Mouse (Mus musculus): ENCODE data around the gene Zdhhc18. TPM values are rescaled to one million over a fixed set of nuclear protein-coding genes. Genes with fewer than 3 reads are reported as not detected.
A peak's percentile ranks its signal among the peaks of the same experiment; 100 is the strongest.

Gene Zdhhc18
- total RNA-seq, 1 experiment from 2014 or later: 14.5 TPM

DNA sequence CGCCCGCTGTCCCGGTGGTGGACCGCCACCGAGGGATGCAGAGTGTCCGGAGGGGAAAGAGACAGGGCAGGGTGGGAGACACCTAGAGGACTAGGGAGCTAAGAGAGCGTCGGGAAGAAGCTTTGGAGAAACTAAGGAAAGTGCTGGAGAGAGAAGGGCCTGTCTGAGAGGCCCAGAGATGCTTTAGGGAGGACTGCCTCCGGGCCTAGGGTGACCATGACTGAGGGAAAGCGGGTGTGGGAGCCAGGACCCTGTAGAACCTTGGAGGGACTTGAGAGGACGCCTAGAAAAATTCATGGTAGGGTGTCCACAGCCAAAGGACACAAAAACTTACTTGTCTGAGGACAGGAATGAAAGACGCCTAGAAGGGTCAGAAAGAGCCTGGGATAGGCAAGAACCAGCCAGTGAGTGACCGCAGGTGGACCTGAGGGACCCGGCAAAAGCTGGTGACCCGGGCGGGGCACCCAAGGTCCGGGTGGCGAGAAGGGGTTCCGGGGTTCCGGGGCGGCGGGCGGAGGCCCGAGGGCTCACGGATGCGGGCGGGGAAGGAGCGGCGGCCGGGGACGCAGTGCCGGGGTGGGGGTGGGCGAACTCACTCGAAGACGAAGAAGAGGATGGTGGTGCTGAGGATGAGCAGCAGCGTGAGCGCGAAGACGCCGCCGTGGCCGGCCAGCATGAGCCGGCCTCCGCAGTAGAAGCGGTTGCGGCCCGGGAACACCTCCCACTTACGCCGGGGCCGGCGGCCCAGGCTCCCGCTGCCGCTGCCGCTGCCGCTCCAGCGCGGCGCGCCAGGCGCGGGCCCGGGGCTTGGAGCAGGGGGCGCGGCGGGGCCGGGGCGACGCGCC is 17.2 kb downstream of the Zdhhc18 start:
- no peak for ATAC-seq (replicated peaks; ENCODE audit: low read depth, poor library complexity, severe bottlenecking)

DNA sequence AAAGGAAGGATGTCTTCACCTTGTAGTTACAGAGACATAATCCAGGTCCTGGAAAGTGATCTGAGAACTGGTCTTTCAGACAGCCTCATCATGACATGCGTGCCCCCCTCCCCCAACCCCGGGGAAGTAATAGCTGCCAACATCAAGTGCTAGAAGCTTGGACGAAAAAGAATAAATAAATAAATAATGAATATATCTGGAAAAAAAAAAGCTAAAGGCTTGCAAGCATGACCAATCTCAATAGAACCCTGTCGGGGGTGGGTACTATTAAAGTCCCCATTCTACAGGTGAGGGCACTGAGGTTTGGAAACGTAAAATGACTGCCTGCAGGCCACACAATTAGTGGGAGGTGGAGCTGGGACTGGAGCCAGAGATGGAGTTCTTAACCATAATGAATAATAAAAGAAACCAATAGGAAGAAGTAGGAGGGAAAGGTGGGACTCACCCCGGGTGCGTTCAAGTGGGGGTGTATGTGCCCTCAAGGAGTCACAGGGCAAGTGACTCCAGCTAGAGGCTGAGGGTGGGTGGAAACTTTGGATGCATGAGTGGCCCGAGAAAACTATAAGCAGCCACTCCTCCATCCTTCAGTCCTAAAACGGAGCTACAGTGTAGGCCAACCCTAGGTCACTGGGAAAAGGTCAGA is 18.1 kb downstream of the Zdhhc18 start:
- no peak for ATAC-seq (replicated peaks; ENCODE audit: low read depth, poor library complexity, severe bottlenecking)

DNA sequence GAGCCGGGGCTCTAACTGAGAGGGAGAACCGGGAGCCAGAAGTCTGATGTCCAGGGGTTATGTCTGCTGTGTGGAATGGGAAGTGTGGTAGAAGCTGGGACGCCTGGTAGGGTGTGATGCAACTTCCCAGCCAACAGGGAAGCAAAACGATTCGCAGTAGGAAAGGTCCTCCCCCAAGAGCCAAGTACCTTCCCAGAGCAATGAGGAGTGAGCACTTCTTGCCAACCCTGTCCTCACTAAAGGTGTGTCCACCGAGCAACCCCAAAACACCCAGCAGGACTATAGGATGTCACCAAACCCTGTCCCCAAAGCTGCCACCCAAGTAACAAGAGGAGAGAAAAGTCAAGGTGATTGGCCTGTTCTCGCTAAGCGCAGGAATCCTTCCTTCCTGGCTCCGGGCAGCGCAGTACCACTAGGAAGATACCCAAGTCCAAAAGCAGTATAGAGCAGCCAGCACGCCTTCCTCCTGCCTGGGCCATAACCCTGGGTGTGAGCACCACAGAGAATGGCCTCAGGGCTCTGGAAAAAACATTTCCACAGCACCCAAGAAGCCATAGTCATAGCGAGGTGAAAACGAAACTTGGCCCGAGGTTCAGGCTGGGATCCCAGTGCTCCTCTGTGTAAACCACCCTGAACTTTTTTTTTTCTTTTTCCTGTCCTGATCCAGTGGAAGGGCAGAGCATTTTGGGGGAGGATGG is 18.7 kb downstream of the Zdhhc18 start:
- ATAC-seq (replicated peaks; ENCODE audit: low read depth, poor library complexity, severe bottlenecking): peak; percentile 33; the same call in 1 of the 2 replicates

DNA sequence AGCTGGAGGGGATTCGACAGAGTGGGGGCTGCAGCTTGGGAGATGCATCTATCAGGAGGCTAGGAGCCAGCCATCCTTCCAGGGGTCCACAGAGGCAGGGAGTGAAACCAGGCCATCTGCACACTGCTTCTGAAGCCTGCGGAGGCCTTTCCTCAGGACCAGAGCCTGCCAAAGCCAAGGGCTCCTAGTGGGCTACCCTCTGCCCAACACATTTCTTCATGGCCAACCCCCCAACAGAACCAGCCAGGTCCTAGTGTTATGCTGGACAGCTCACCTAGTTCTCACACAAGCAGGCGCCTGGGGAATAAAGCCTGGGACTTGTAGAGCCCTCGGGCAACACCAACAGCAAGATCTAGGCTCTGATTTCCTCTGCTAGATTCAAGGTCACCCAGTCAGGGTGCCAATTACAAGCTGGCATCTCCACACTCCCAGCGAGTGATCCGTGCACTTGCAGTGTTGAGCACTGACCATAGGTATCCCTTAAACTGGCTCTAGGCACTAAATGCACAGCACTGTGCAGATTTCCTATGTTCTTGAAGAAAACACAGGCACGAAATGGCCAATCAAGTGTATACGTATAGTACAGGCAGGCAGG is 19.5 kb downstream of the Zdhhc18 start:
- ATAC-seq (replicated peaks; ENCODE audit: low read depth, poor library complexity, severe bottlenecking): no peak

DNA sequence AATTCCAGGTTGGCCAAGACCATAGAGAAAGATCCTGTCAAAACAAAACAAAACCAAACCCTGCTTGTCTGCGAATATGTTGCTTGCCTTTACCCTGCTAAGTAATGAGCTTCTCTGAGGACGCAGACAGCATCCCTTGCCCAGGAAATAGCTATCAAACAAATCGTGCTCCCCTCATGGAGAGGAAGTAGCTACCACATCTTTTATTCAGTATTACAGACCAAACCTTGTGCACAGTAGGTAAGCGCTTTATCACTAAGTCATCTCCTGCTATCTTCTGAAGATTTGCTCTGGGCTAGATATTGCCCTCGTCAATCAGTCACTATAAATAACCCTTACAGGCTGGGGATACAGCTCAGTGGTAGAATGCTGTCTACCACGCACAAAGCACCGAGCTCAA is 20.8 kb downstream of the Zdhhc18 start:
- no peak for ATAC-seq (replicated peaks; ENCODE audit: low read depth, poor library complexity, severe bottlenecking)

DNA sequence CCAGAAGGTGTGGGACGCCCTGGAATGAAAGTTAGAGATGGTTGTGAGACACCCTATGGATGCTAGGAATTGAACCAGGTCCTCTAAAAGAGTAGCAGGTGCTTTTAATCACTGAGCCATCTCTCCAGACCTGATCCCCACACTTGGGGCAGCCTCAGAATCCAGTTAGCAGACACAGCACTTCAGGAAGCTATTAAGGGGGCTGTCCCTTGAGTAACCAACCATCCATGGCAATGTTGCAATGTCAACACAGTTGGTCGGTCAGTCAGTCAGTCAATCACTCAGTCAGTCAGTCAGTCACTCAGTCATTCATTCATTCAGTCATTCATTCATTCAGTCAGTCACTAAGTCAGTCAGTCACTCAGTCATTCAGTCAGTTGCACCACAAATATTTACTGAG is 21.4 kb downstream of the Zdhhc18 start:
- no peak for ATAC-seq (replicated peaks; ENCODE audit: low read depth, poor library complexity, severe bottlenecking)

DNA sequence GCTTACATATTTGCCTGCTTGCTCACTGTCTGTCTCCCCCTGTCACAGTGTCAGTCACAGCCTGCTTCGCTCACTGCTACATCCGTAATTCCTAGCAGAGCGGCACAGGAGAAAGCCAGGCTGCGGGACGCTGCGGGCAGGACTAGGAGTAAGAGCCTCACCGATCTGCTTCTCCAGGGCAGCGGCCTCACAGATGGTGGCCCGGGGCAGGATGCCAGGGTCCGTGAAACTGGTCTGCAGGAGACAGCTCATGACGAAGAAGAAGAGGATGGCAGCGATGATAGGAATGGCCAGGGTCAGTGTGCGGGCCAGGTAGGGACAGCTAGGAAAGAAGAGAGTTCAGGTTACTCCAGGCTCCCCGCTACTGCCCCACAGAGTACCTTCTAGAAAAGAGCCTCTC is 22.9 kb downstream of the Zdhhc18 start:
- no peak for ATAC-seq (replicated peaks; ENCODE audit: low read depth, poor library complexity, severe bottlenecking)

DNA sequence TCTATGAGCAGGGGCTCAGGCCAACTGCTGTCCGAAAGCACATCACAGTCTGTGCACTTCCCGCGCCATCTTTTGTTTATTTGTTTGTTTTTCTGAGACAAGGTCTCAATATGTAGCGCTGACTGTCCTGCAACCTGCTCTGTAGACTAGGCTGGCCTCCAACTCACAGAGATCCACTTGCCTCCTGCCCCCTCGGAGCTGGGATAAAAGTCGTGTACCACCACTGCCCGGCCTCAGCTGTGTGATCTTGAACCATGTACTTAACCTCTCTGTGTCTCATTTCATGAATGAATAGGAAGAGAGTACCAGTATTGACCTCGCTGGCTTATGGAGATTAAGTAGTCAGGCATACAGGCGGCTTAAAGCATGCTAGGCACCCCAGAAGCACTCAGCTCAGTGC is 23.3 kb downstream of the Zdhhc18 start:
- no peak for ATAC-seq (replicated peaks; ENCODE audit: low read depth, poor library complexity, severe bottlenecking)

DNA sequence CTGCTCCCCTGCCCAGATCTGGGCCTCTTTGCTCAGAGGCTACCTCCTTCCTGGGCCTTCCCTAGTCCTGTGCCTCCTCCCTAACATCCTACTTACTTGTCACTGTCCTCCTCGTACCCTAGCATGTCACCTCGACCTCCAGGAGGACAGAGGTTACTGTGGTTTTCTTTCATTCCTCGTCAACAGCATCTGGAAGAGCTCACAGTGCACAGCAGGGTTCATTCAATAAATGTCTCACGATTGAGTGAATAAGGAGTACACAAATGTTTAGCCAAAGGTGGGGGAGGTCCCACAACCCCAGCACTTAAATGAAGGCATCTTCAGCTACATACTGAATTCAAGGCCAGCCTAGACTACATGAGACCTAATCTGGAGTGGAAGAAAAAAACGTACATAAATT is 23.7 kb downstream of the Zdhhc18 start:
- no peak for ATAC-seq (replicated peaks; ENCODE audit: low read depth, poor library complexity, severe bottlenecking)

DNA sequence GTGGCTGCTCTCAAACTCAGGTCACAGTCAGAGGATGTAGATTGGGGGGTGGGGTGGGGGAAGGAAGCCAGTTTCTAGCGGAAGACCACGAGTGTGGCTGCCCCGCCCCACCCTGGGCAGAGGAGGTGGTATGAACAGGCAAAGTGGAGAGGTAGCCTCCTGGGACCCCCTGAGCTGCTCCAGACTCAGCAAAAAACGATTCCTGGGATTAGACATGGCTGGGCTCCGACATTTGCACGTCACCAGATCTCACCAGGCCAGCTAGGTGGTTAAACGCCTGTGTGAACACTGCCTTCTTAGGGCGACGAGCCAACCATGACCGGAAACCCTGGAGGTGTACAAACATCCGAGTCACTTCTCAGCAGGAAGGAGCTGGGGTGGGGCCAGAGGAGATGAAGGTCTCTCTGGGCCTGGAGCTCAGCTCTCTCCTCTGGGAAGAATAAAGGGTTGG is 24.3 kb downstream of the Zdhhc18 start:
- peak; percentile 59 for ATAC-seq (replicated peaks; ENCODE audit: low read depth, poor library complexity, severe bottlenecking)

DNA sequence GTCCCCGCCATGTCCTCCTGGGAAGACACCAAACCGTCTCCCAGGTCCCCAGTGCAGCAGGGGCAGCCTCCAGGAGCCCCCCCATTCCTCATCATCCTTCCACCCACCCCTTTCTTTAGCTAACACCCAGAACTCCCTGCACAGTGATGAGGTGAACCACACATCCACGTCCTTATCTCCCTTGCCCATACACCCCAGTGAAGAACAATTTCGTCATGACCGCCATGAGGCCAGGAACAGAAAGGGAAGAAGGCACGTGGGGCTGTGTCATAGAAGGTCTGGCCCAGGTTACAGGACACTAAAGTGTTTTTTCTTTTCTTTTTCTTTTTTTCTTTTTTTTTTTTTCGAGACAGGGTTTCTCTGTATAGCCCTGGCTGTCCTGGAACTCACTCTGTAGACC is 25.1 kb downstream of the Zdhhc18 start:
- peak; percentile 79 for ATAC-seq (replicated peaks; ENCODE audit: low read depth, poor library complexity, severe bottlenecking)

DNA sequence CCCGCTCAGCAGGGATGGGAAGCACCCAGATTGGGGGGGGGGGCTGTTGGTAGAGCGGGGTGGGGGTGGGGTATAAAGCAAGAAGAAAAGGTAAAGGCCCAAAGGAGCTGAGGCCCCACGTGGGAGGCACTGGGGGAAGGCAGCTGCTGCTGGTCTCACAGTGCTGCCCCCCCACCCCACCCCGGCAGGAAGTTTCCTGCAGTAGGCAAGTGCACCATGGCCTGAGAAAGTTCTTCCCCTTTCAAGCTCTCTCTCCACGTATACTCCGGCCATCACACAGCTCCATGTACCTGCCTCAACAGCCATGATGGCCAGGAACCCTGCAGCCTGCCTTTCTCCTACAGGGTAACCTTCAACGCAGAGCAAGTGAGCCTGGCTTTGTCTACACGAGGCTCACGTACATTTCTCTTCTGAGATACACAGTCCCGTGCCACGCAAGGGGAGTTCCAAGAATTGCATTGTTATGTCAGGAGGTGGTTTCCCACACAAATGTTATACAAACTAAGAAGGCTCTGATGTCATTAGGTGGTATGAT is 27.7 kb downstream of the Zdhhc18 start:
- ATAC-seq (replicated peaks; ENCODE audit: low read depth, poor library complexity, severe bottlenecking): no peak

DNA sequence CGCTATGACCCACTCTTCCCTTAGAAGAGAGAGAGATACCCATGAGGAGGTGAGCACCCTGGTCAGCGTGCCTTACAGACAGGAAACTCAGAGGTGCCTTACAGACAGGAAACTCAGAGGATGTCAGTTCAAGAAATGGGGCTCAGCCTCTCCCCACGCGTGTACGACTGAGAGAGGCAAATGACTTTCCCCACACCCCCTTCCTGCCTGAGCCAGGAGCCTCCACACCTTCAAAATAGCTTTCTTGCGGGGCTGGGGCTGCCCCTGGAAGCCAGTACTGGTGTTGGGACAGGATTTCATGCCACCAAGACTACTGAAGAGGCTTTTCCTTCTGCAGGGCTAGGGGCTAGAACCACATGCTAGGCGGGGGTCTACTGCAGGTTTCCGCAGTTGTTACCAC is 29.3 kb downstream of the Zdhhc18 start:
- no peak for ATAC-seq (replicated peaks; ENCODE audit: low read depth, poor library complexity, severe bottlenecking)

DNA sequence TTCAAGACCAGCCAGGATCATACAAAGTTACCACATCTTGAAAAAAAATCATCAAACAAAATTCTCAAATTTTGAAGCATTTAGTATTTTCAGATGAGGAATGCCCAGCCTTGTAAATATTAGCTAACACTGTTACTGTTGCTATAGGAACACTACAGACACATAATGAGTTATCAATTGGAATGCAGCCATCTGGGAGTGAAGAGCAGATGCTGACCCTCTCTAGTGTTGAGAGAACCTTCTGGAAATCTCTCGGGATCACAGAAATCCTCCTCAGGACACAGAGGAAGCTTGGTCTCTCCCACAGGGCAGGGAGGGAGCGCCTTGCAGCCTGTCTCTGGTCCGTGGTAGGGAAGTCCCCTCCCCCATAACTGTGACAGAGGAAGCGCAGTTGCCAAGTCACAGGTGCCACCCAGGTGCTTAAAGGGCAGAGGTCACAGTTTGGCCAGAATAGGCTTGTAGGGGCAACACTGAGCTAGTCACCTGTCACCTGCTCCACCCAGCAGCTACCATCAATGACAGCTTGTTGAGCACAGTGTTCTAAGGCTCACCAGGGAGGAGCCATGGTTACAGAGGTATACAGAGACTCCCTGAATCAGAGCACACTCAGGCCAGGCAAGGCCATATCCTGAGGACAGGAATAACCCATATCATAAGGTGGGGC is 30.3 kb downstream of the Zdhhc18 start:
- no peak for ATAC-seq (replicated peaks; ENCODE audit: low read depth, poor library complexity, severe bottlenecking)

DNA sequence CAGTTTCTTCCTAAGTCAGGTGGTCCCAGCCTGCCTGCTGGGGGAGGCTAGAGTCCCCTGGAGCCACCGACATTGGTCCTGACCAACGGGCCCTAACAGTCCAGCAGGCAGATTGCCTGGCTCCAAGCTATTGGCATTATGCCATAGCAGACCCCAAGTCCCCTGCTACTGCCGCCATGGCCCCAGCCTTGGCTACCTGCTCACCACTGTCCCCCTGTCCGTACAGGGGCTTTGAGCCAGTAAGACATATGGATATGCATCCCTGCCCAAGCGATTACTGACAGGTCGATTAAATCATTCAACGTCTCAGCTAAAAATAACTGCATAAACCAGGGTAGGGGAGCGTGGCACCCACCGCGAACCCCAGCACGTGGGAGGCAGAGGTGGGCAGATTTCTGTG is 32.0 kb downstream of the Zdhhc18 start:
- ATAC-seq (replicated peaks; ENCODE audit: low read depth, poor library complexity, severe bottlenecking): no peak

DNA sequence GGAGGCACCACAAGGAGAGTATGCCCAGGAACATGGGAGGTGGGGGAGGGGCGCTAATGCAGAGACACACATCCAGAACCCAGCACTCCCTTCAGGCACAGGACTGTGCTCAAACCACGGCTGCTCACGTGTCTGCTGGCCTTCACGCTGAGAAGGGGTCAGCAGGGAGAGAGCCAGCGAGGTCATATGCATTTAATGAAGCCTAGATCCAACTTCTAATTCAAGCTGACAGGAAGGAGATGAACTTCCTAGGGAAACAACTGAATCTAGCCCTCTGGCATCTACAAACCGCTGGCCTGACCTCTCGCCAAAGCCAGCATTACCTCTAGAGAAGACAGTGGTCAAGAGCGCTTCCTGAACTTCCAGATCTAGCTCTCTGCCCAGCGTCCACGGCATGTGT is 34.5 kb downstream of the Zdhhc18 start:
- no peak for ATAC-seq (replicated peaks; ENCODE audit: low read depth, poor library complexity, severe bottlenecking)

DNA sequence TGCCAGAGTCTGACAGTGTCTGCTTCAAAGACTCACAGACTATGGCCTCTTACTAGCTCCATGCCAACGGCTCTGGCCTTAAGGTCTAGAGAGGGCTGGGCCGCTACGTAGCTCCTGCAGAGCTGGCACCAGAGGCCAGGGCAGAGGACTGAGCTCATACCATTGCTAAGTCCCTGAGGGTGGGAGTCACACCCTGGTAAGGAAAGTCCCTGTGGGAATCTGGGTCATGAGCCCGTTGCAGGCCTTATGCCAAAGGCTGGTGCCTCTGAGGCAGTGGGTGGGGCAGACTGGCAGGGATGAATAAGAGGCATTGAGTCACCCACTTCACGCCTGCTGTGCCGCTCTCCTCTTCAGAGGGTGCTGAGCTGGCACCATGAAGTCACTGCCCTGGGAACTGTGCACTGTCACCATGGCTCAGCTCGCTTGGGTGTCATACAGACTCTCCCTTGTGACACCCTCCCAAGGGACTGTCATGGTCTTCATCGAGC is 35.6 kb downstream of the Zdhhc18 start:
- ATAC-seq (replicated peaks; ENCODE audit: low read depth, poor library complexity, severe bottlenecking): no peak

DNA sequence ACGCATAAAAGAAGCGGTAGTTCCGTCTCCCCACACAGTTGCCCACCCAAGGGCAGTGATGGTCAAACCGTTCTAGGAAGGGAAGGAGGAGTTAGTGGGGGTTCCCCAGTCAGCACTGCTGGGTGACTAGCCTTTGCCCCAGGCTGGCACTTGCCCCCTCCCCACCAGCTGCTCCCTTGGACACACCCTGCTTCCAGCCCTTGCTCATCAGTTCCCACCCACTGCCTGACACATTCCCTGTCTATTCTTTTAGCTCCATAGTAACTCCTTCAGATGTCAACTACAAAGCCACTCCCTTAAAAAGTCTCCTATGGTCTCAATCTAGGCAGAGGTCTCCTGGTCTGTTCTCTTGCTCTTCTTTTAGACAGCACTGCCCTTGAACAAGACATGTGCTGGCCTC is 36.1 kb downstream of the Zdhhc18 start:
- no peak for ATAC-seq (replicated peaks; ENCODE audit: low read depth, poor library complexity, severe bottlenecking)

DNA sequence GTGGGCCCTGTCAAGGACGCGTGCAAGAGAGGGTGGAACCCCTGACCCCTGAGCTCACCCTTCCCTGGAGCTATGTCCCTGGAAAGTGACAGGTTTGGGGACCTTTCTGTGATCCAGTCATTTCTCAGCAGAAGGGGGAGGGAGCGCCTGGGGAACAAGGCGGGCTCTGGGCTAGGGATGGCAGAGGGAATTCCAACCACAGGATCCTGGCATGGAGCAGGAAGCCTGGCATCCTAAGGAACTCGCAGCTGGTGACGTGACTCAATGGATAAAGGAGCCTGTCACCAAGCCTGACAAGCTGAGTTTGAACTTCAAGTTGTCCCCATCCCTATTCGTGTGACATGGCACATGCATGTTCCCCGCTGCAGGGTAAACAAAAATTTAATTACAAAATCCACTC is 36.9 kb downstream of the Zdhhc18 start:
- no peak for ATAC-seq (replicated peaks; ENCODE audit: low read depth, poor library complexity, severe bottlenecking)

DNA sequence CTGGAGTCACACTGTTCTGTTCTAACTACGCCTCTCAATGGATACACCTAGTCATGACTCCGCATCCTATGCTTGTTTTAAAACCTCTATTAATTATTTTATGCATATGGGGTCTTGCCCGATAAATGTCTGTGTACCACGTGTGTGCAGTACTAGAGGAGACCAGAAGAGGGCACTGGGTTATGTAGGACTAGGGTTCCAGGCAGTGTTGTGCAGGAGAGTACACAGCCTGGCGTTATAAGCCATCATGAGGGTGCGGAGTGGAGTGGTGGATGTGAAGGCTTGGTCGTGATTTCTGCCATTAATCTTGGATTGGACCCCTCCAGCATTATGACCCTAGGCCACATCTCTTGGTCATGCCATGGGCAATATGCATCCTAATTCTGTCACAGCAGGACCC is 37.5 kb downstream of the Zdhhc18 start:
- ATAC-seq (replicated peaks; ENCODE audit: low read depth, poor library complexity, severe bottlenecking): no peak

Data from common myeloid progenitor, adult 5-6 weeks (primary cell).